Mouse (Mus musculus): Measurements from ENCODE around the gene Syn2. TPM values are rescaled to one million over a fixed set of nuclear protein-coding genes. Genes with fewer than 3 reads are reported as not detected.
A peak's percentile ranks its signal among the peaks of the same experiment; 100 is the strongest.

Gene Syn2
- polyA plus RNA-seq, 1 experiment from 2014 or later = 0.71 TPM

DNA sequence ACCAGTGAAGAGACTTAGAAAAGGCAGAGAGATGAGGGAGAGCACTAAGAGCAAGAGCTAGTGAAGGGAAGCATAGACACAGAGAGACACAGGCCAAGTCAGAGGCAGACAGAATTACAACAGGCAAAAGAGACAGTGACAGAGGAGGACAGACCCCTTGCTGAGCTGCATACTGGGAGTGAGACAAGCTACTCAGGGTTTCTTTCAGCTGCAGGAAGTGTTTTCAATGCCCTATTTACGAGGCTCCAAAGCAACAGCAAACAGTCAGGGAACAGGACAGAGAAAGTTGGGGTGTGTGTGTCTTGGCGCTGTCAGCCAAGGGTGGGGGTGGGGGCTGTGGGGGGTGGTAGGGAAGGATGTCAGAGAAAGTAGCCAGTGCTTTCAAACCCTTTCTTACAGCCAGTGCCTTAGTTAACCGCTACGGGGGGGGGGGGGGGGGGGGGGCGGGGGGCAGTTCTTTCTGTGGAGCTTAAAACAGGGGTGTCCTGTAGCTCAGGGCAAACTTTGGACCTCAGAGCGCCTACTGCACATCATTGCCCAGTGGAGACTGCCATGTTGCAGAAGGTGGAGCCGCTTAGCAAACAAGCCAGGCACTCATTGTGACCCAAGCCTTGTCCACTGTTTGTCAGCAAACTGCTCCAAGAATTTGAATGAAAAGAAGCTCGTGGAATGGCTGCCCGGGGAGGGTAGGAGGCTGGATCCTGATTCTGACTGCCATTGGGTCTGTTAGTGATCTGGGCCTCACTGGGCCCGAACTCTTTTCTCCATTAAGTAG lies 117.6 kb downstream of the Syn2 start, which contains the start of gene Timp4:
TSS of gene Timp4 (minus strand) at position 107 of the 775 bp plus-strand sequence.
- H3K9ac ChIP-seq (replicated peaks) = 0 out of 2 replicates have a peak within 1 kb of the TSS, but pooled peaks have one; percentile 31

DNA sequence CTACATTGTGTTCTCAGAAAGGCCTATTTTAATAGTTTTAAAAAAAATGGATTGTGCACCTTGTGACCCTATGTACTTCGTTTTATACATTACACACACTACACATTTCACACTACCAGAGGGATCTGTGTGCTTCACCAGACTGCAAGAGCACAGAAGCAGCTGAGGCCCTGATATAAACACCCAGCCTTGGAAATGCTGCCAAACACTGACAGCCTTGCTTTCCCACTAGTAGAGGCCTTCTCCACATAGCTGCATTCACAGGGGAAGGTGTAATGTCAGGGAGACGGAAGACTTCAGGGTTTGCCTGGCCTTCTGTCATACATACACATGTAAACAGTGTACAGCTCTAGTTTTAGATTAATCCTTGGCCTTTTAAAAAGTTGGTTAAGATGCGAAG lies 120.5 kb downstream of the Syn2 start:
- H3K36me3 ChIP-seq = no peaks in the 10 kb centered on the region
- no peak for ATAC-seq (ENCODE audit: insufficient number of reproducible peaks, insufficient read depth, low FRiP score, low TSS enrichment, low read depth)
- H3K9me3 ChIP-seq = no peaks in the 10 kb centered on the region
- H3K27me3 ChIP-seq = no peaks in the 10 kb centered on the region
- 87% methylated on average over 3 of the region's 3 CpGs for WGBS
- no peak overlapping the region for H3K4me2 ChIP-seq
- no peak overlapping the region for H3K4me3 ChIP-seq (replicated peaks)
- peaks cover 13% of the 10 kb centered on the region for H3K4me1 ChIP-seq (replicated peaks)
- H3K27ac ChIP-seq = no peak overlapping the region
- H3K9ac ChIP-seq (replicated peaks) = no peak overlapping the region

More for the DNA sequence above, 117.6 kb downstream of the Syn2 start, which contains the start of gene Timp4:
- H3K9me3 ChIP-seq = no peaks in the 10 kb centered on the region
- 34% methylated on average over 9 of the region's 10 CpGs for WGBS
- no peaks in the 10 kb centered on the region for H3K27me3 ChIP-seq
- 0 out of 2 replicates have a peak within 1 kb of the TSS, but pooled peaks have one; percentile 7 for H3K27ac ChIP-seq
- no peak for ATAC-seq (ENCODE audit: insufficient number of reproducible peaks, insufficient read depth, low FRiP score, low TSS enrichment, low read depth)
- H3K4me2 ChIP-seq = peak within 1 kb of the TSS; percentile 62
- H3K4me3 ChIP-seq (replicated peaks) = peak within 1 kb of the TSS; percentile 29
- no peaks in the 10 kb centered on the region for H3K36me3 ChIP-seq
- H3K4me1 ChIP-seq (replicated peaks) = peaks cover 17% of the 10 kb centered on the region

DNA sequence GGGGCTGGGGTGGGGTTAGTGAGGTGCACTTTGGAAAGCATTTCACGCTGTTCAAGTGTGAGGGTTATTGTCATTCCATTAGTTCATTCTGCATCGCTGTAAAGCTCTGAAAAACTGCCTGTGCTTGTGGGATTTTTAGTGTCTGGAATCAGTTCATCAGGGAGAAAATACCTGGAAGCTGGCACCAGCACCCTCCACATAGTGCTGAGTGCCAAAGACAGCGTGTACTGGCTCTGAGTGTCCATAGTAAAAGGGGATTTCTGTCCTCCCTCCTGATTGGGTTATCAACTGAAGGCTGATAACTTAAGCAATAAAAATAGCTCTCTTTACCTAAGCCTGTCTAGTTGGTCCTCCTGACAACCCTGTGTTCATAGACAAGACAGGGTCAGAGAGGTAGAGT lies 125.8 kb downstream of the Syn2 start:
- ATAC-seq (ENCODE audit: insufficient number of reproducible peaks, insufficient read depth, low FRiP score, low TSS enrichment, low read depth) = no peak
- Histone ChIP-seq H3K4me2 (no peak overlapping the region), H3K27me3 (no peaks in the 10 kb centered on the region), H3K36me3 (no peaks in the 10 kb centered on the region), H3K27ac (no peak overlapping the region), H3K9me3 (no peaks in the 10 kb centered on the region), H3K4me1 (replicated peaks) (no peaks in the 10 kb centered on the region), H3K9ac (replicated peaks) (no peak overlapping the region), H3K4me3 (replicated peaks) (no peak overlapping the region)
- 80% methylated on average over 3 of the region's 3 CpGs for WGBS

DNA sequence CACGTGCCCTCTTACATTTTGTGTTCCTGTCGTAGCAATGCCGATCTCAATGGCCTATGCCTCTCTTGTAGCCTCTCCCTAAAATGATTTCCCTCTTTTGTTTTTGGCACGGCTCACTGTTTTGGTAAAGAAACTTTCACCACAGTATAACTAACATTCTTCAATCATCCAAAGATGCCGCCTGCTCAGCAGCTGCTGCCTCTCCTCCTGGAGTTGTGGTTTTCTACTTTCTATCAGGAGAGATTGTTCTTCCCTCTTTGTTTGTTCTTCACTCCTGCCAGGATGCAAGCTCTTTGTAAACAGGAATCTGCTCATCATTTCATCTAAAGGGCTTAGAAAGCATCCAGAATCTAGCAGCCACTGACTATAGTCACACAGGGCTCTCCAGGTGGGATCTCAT lies 132.1 kb downstream of the Syn2 start:
- ATAC-seq (ENCODE audit: insufficient number of reproducible peaks, insufficient read depth, low FRiP score, low TSS enrichment, low read depth) = no peak
- 86% methylated on average over 5 of the region's 5 CpGs for WGBS
- Histone ChIP-seq H3K36me3 (no peaks in the 10 kb centered on the region), H3K4me2 (no peak overlapping the region), H3K9me3 (no peaks in the 10 kb centered on the region), H3K27ac (no peak overlapping the region), H3K4me3 (replicated peaks) (no peak overlapping the region), H3K4me1 (replicated peaks) (peaks cover 9% of the 10 kb centered on the region), H3K9ac (replicated peaks) (no peak overlapping the region), H3K27me3 (no peaks in the 10 kb centered on the region)

DNA sequence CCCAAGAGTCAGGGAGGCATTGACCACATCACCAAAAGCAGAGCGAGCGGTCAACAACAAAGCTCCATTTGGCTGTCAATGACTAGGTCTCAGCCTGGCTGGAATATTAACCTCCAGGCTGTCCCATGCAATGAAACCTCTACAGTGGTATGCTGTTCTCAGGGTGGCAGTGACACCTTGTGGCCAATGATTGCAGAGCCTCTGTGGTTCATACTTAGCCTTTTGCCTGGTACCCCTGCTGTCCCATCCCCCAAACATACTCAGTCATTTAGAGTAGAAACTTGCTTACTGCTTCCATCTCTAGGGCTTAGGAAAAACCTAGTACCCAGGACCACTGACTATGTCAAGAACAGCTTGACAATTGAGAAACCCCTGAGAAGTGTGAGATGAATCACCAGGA lies 133.2 kb downstream of the Syn2 start:
- H3K9me3 ChIP-seq = no peaks in the 10 kb centered on the region
- H3K36me3 ChIP-seq = no peaks in the 10 kb centered on the region
- peak; percentile 63; the same call in 1 of the 2 replicates for ATAC-seq (ENCODE audit: insufficient number of reproducible peaks, insufficient read depth, low FRiP score, low TSS enrichment, low read depth)
- no peak overlapping the region for H3K9ac ChIP-seq (replicated peaks)
- peaks cover 16% of the 10 kb centered on the region for H3K4me1 ChIP-seq (replicated peaks)
- H3K27ac ChIP-seq = no peak overlapping the region
- H3K4me3 ChIP-seq (replicated peaks) = no peak overlapping the region
- no peak overlapping the region for H3K4me2 ChIP-seq
- 50% methylated on average over 2 of the region's 2 CpGs for WGBS
- H3K27me3 ChIP-seq = no peaks in the 10 kb centered on the region

DNA sequence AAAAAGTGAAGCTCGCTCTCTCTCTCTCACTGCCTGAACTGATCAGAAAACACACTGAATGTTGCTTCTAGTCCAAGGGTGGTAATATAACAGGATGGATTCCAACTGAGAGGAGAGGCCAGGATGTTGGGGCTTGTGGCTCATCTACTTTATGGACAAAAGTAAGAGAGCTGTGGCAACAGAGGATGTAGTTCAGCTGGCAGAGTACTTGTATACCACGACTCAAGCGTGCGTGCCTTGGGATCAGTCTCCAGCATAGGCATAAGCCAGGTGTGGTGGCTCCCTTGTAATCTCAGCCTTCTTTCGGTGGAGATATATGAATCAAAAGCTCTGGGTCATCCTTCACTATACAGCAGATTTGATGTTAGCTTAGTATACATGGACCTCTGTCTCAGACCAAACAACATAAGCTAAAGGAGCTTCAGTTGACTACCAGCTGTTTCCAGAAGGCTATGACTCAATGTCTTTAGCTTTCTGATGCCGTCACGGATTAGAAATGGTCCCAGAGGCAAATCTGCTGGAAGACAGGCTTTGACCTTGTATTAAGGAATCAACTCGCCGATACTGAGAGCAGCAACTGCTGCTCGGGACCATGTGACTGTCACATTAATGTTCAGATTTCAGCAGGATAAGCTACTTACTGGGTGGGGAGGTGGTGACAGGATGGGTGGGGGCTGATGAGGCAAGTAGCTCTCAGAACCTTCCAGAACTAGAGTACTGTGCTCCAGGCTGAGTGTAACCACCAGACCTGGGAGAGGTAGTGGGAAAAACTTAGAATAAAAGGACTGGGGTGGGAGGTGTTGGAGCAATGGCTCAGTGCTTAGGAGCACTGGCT lies 134.1 kb downstream of the Syn2 start:
- no peak overlapping the region for H3K4me3 ChIP-seq (replicated peaks)
- WGBS = 88% methylated on average over 10 of the region's 10 CpGs
- H3K9me3 ChIP-seq = no peaks in the 10 kb centered on the region
- no peaks in the 10 kb centered on the region for H3K27me3 ChIP-seq
- H3K36me3 ChIP-seq = no peaks in the 10 kb centered on the region
- no peak overlapping the region for H3K4me2 ChIP-seq
- peaks cover 16% of the 10 kb centered on the region for H3K4me1 ChIP-seq (replicated peaks)
- ATAC-seq (ENCODE audit: insufficient number of reproducible peaks, insufficient read depth, low FRiP score, low TSS enrichment, low read depth) = no peak
- no peak overlapping the region for H3K9ac ChIP-seq (replicated peaks)
- no peak overlapping the region for H3K27ac ChIP-seq

DNA sequence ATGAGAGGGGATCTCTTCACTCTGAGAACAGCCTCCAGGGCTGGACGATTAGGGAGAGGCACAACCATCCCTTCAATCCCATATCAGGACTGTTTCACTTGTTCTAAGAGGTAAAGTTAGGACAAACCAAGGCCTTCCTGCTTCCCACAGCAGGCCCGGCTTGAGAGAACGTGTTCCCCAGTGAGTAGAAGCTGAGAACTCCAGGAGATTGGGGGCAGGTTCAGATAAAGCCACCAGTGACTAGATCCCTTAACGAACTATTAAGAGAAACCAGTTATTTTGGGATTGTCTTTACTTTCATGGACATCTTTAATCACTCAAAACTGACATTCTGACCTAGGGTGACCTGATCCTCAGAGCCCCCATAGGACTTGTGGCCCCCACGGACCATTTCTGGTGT lies 134.9 kb downstream of the Syn2 start:
- H3K36me3 ChIP-seq = no peaks in the 10 kb centered on the region
- H3K4me2 ChIP-seq = no peak overlapping the region
- ATAC-seq (ENCODE audit: insufficient number of reproducible peaks, insufficient read depth, low FRiP score, low TSS enrichment, low read depth) = no peak
- no peak overlapping the region for H3K4me3 ChIP-seq (replicated peaks)
- H3K9me3 ChIP-seq = no peaks in the 10 kb centered on the region
- no peak overlapping the region for H3K9ac ChIP-seq (replicated peaks)
- no peaks in the 10 kb centered on the region for H3K27me3 ChIP-seq
- WGBS = 77% methylated on average over 5 of the region's 5 CpGs
- H3K27ac ChIP-seq = no peak overlapping the region
- H3K4me1 ChIP-seq (replicated peaks) = peaks cover 16% of the 10 kb centered on the region

DNA sequence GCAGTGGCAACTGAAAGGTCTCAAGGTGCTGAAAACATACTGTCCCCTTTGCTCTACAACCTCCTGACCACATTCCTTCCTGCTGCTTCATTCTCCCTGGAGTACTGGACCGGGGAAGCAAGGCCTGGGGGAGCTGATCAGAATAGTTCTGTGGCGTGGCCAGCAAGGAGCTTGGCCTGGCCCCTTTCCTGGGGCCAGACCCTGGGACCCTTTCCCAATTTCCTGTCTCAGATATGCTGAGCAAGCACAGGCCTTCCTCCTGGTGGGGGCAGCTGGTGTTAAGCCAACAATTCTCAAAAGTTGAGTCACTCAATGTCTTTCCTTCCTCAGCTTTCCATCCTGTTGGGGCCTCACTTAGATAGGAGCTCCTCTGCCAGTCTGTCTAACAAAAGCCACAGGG lies 135.4 kb downstream of the Syn2 start:
- Histone ChIP-seq H3K9me3 (no peaks in the 10 kb centered on the region), H3K4me2 (no peak overlapping the region), H3K27ac (no peak overlapping the region), H3K27me3 (no peaks in the 10 kb centered on the region), H3K9ac (replicated peaks) (no peak overlapping the region), H3K4me1 (replicated peaks) (peaks cover 16% of the 10 kb centered on the region), H3K4me3 (replicated peaks) (no peak overlapping the region), H3K36me3 (no peaks in the 10 kb centered on the region)
- 61% methylated on average over 2 of the region's 2 CpGs for WGBS
- no peak for ATAC-seq (ENCODE audit: insufficient number of reproducible peaks, insufficient read depth, low FRiP score, low TSS enrichment, low read depth)

DNA sequence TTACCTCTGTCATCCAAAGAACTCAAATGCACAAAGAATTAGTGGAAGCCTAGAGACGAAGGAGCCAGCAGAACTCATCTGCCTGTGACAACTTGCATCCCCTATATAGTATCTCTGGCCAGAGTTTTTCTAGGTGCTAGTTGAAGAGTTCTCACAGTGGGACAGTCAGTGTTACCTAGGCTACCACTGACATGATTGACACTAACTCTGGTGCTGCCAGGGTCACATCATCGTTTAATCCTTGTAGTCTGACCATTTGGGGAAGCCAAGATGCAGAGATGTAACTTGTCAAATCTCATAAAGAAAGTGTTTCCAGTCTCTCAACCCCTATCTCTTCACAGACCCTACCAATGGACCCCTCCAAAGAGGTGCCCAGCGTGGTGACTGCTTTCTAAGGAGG lies 136.6 kb downstream of the Syn2 start:
- Histone ChIP-seq H3K4me3 (replicated peaks) (no peak overlapping the region), H3K36me3 (no peaks in the 10 kb centered on the region), H3K4me2 (no peak overlapping the region), H3K4me1 (replicated peaks) (peaks cover 16% of the 10 kb centered on the region), H3K27ac (0 out of 2 replicates have a peak overlapping the region, but pooled peaks have one; percentile 30), H3K9ac (replicated peaks) (no peak overlapping the region), H3K9me3 (no peaks in the 10 kb centered on the region), H3K27me3 (no peaks in the 10 kb centered on the region)
- no peak for ATAC-seq (ENCODE audit: insufficient number of reproducible peaks, insufficient read depth, low FRiP score, low TSS enrichment, low read depth)
- WGBS = 77% methylated on average over 3 of the region's 3 CpGs

DNA sequence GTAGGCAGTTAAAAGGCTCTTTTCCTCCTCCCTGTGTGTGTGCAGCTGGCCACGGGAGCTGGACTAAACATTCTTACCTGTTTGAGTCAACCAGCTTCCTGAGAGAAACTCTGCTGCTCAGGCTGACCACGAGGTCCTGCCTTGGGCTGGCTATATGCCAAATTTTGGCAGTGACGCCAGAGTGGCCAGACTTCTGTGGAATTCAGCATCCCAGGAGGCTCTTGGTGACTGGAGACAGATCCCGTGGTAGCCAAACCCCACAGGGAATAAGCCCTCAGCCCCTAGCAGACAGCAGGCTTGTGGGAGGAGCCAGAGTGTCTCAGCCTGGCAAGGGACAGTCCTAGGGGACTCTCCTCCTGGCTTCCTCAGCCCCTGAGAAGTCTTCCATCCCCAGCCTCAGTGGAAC lies 137.2 kb downstream of the Syn2 start:
- no peak overlapping the region for H3K4me2 ChIP-seq
- H3K9me3 ChIP-seq = no peaks in the 10 kb centered on the region
- no peak overlapping the region for H3K9ac ChIP-seq (replicated peaks)
- H3K27me3 ChIP-seq = no peaks in the 10 kb centered on the region
- H3K36me3 ChIP-seq = no peaks in the 10 kb centered on the region
- 0 out of 2 replicates have a peak overlapping the region, but pooled peaks have one; percentile 30 for H3K27ac ChIP-seq
- ATAC-seq (ENCODE audit: insufficient number of reproducible peaks, insufficient read depth, low FRiP score, low TSS enrichment, low read depth) = peak; percentile 56; the same call in 1 of the 2 replicates
- H3K4me3 ChIP-seq (replicated peaks) = no peak overlapping the region
- 13% methylated on average over 4 of the region's 4 CpGs for WGBS
- peaks cover 16% of the 10 kb centered on the region for H3K4me1 ChIP-seq (replicated peaks)

DNA sequence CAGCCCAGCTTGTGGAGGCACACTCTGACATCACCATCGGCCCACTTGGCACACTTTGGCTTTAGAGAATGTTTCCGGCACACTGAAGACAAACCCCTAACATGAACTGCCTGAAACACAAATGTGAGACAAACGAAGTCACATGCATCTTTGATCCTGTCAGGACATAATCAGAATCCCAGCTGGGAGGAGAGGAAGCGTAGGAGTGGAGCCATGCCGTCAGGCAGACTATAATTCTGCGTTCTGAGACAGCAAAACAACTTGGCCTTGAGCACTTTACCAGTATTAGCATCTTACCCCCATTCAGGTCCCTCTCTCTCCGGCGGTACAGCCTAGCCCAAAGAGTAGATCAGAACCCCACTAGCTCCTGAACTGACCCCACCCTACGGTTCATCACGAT lies 138.6 kb downstream of the Syn2 start:
- H3K4me3 ChIP-seq (replicated peaks) = no peak overlapping the region
- no peaks in the 10 kb centered on the region for H3K9me3 ChIP-seq
- H3K4me2 ChIP-seq = no peak overlapping the region
- peaks cover 16% of the 10 kb centered on the region for H3K4me1 ChIP-seq (replicated peaks)
- WGBS = 80% methylated on average over 10 of the region's 10 CpGs
- no peaks in the 10 kb centered on the region for H3K27me3 ChIP-seq
- no peak overlapping the region for H3K27ac ChIP-seq
- no peak overlapping the region for H3K9ac ChIP-seq (replicated peaks)
- ATAC-seq (ENCODE audit: insufficient number of reproducible peaks, insufficient read depth, low FRiP score, low TSS enrichment, low read depth) = no peak
- H3K36me3 ChIP-seq = no peaks in the 10 kb centered on the region

All from limb, embryonic 12.5 days (tissue).